Mouse (Mus musculus) lung, postnatal 10 days (tissue): ENCODE measurements around the gene Fndc4.

ENCODE experiments used
- DNase-seq: peaks from one replicate; pipeline ENCODE4 v3.0.0; 2021

Fndc4 gene

DNA sequence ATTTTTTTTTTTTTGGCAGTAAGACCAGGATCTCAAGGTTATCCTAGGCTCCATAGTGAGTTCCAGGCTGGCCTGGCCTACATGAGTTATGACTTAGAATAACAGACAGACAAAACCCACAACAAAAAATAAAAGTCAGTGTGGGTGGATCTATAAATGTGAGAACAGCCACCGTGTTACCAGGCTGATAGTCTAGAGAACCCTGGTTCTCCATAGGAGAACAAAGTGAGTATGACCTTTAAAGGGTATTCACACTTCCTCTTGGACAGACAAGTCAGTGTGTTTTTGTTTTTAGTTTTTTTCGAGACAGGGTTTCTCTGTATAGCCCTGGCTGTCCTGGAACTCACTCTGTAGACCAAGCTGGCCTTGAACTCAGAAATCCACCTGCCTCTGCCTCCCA is 39.9 kb downstream of the Fndc4 start:
- no peak for DNase-seq

GRCm38 (mm10) chr5:31255381-31255780 is 40.5 kb downstream of the Fndc4 start:
- no peak for DNase-seq

DNA sequence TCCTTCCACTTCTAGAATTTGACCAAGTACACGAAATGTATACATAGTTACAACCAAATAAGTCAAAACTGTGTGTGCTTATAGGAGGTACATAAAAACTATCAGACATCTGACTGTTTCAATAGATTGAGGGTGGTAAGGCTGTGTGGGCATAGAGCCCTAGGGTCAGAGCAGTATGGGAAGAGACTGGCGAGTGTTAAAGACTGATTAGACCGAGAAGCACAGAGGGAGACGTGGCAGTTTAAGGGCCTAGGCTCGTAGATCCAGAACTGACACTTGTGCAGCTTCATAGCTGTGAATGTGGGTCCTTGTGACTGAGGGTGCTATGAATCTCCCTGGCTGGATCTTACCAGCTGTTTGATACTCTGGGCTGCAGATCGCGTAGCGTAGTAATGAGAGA is 41.0 kb downstream of the Fndc4 start:
- DNase-seq, result no peak

DNA sequence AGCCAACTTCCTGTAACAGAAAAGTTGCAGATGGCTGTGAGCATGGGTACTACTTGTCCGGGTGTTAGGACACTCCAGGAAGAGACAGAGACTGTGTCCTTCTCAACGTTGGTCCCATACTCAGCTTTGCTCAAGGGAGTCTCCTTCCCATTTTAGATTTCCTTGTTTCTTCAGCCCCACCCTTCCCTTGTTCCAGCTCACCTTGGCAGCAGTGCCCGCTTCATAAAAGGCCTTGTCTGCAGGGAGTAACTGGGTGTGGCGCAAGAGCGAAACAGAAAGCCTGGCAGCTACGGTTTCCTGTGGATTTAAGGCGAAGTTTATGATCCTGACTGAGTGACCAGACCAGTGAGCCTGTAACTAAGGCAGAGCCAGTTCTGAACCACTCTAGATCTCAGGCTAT is 41.4 kb downstream of the Fndc4 start:
- peak; percentile 78 for DNase-seq

GRCm38 (mm10) chr5:31253806-31254205 is 42.1 kb downstream of the Fndc4 start:
- no peak for DNase-seq

DNA sequence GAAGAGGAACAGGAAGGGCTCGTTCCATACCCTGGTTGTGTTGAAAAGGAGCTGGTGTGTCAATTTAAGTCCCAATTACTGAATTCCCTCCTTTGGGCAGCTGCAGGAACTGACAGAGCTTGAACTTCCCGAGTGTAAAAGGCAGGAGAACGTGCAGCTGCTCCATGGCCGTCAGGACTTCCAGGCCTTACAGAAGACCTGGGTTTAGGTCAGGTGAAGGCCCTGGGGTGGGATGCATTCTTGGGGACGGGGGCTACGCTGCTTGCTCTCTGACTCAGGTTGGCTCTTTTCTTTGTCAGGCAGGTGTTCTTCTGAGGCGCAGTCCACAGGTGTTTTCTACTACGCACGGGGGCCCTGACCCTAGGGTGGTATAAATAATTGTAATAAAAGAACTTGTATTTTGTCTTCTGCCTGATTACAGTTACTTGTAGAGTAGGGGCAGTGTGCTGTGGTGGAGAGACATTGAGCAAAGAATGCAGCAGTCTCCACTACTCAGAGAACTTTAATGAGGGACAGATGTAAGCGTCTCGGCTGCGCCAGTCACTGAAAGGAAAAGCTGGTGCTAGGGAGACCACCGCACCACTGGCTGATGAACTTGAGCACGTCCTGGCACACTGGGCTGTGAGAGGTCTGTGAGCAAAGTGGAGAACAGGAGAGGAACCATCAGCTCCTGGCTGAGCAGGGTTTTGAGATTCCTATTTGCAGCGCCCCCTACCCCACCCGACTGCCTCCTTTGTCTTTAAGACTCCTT is 42.9 kb downstream of the Fndc4 start:
- no peak for DNase-seq

- no peak for DNase-seq
Measured at GRCm38 (mm10) chr5:31252151-31252550, 43.7 kb downstream of the Fndc4 start.

DNA sequence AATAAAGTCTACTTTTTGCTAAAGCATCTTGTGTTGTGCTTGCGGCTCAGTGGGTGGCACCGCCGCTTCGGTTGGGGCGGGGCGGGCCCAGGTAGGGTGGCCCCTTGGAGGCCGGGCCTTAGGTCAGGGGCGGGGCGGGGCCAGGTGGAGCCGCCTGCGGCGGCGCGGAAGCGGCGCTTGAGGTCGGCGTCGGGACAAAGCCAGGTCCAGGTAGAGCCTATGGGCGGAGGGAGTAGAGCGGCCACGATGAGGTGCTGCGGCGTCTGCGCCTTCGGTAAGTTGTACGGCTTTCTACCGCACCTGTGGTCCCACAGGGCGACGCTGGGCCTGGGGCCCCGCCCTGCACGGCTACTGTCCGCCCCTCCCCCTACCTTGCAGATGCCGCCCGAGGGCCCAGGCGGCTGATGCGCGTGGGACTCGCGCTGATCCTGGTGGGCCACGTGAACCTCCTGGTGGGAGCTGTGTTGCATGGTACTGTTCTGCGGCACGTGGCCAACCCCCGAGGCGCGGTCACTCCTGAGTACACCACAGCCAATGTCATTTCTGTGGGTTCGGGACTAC is 44.3 kb downstream of the Fndc4 start, which contains the start of gene Krtcap3:
Krtcap3 (plus strand) TSS at position 151 of the 561 bp plus-strand sequence.
- peak; percentile 73 for DNase-seq

GRCm38 (mm10) chr5:31250716-31251115 is 45.2 kb downstream of the Fndc4 start:
- no peak for DNase-seq
